Mouse (Mus musculus) Patski (cell line): ENCODE results near the gene Magea4. TPM values are rescaled to one million over a fixed set of nuclear protein-coding genes. Genes with fewer than 3 reads are reported as not detected.

Experiments used
- ATAC-seq: fragments of 100-300 bp; one replicate; pipeline ENCODE4 v1.8.0; 2021
- CTCF ChIA-PET: fragments of 350-600 bp; sonication (Branson Sonifier 250); formaldehyde crosslinking; loops from one replicate; lab custom pipeline; 2022; ENCODE audit warnings: inconsistent platforms; lab: Charles Lee
- POLR2A ChIA-PET: fragments of 350-600 bp; sonication (Branson Sonifier 250); formaldehyde crosslinking; loops from one replicate; lab custom pipeline; 2022; ENCODE audit warnings: antibody characterized with exemption, inconsistent platforms; lab: Charles Lee
- DNase-seq: peaks from one replicate; pipeline ENCODE4 v3.0.0-alpha.2; 2011; ENCODE audit warnings: low read depth, low spot score
- H3K27me3 ChIP-seq: fragments of 371-371 bp; one replicate; pipeline ENCODE4 v1.5.1; 2021
- CTCF ChIP-seq: fragments of 100-300 bp; IDR thresholded peaks from one replicate; pipeline ENCODE4 v1.5.1; 2021
- in situ Hi-C: fragments of 300-500 bp; cut with MboI; formaldehyde crosslinking; loops from 3 replicates; pipeline ENCODE4 v1.11.1; 2018; ENCODE audit warnings: low pct_unique_long_range_greater_than_20kb, mixed read lengths
- polyA plus RNA-seq: library from polyadenylated mRNA; unstranded; gene quantifications from one replicate; pipeline ENCODE4 v1.2.3, GENCODE M21; 2021

Gene Magea4
- polyA plus RNA-seq, result not detected

- ATAC-seq, result no peak
- no peak for TF ChIP-seq CTCF
- in situ Hi-C loops, result no loop called here
- ChIA-PET POLR2A (no interaction called here), CTCF (no interaction called here)
- no peaks in the 10 kb centered on the region for H3K27me3 ChIP-seq
- no peak for DNase-seq
Observed at GRCm38 (mm10) chrX:72221717-72222116, at the start of gene Magea4. Magea4 (plus strand) TSS chrX:72222017.

- in situ Hi-C loops, result no loop called here
- no peak for TF ChIP-seq CTCF
- DNase-seq, result no peak
- ChIA-PET POLR2A (no interaction called here), CTCF (interaction anchor here (1.1 kb wide), 1 partner anchor 9 kb away, joined by 3 read pairs; no protein-coding TSS in a partner anchor)
- no peak for ATAC-seq
- peaks cover 38% of the 10 kb centered on the region for H3K27me3 ChIP-seq
Observed at GRCm38 (mm10) chrX:72202944-72203554, 18.8 kb upstream of the Magea4 start.

GRCm38 (mm10) chrX:72270637-72271036 lies 48.8 kb downstream of the Magea4 start:
- CTCF ChIA-PET, result no interaction called here
- ATAC-seq (no peak), DNase-seq (no peak)
- TF ChIP-seq CTCF, result no peak
- POLR2A ChIA-PET, result no interaction called here
- peaks cover 15% of the 10 kb centered on the region for H3K27me3 ChIP-seq
- in situ Hi-C loops, result no loop called here

Other genes starting within 250 kb of the Magea4 start
- gene Fate1, start 249.0 kb upstream of the Magea4 start, polyA plus RNA-seq, result not detected
- not detected for gene Cnga2, start 230.2 kb upstream of the Magea4 start, polyA plus RNA-seq
- gene Gabre, start 52.8 kb downstream of the Magea4 start, polyA plus RNA-seq, result 2.5 TPM
- not detected for gene Magea10, start 164.8 kb downstream of the Magea4 start, polyA plus RNA-seq